Mouse (Mus musculus) kidney, adult 11 months (tissue): ENCODE data around the gene Hkdc1.
"Not testable (repeated sequence)": the region's sequence is repeated elsewhere in the genome, so short reads cannot be mapped to it uniquely, and the experiment has no call there.

ENCODE experiments used
- DNase-seq: peaks from one replicate; pipeline ENCODE4 v3.0.0; 2022

Gene Hkdc1

DNA sequence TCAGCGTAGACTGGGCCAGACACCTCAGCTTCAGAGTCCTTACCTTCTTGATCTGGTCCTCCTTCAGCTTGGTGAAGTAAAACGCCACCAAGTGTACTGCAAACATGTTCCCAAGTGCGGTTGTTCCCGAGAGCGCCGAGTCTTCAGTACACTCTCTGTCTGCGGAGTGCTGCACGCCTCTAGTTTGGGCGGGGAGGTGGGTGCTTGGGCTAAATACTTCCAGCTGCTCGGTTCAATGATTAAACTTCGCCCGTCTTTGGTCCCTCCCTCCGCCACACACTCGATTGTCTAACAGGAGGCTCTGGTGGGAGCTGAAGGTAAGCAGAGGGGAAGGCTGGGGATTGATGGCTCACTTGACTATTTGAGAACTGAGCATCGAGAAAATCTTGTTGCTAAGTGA, at the start of gene Hkdc1:
TSS of gene Hkdc1 (minus strand) at position 237 of the 400 bp plus-strand sequence.
- DNase-seq: peak; percentile 25

DNA sequence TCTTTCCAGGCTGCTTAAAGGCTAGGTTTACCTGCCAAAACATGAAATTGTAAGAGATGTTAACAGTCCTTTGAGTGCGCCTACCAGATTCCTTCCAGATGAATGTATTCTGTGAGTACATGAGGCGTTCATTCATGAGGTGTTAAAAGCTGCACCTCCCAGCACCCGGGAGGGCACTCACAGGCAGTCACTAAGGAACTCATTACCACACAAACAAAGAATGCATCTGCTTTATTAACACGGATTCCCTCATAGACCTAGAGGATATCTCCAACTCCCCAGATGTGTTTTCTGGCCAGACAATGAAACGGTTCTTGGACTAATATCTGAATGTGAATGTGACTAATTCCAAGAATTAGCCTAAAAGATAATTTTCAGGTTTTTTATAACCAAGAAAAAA, 48.8 kb upstream of the Hkdc1 start:
- no peak for DNase-seq

DNA sequence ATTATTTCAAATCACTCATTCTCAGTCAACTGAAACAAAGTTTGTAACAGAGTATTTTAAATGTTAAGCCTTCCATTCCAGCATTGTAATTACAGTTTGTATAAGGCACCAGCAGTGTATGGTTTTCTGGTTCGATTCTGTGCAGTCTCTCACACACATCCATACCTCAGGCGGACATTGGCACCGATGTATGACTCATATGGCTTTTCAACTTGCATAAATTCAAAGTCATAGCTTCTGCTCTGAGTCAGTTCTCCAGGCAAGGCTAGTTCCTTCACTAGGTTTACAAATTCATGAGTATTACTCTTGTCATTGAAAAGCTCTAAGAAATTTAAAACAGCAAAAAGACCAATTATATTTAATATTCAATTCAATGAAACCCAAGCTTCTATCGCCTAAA, 47.4 kb upstream of the Hkdc1 start:
- DNase-seq: no peak

DNA sequence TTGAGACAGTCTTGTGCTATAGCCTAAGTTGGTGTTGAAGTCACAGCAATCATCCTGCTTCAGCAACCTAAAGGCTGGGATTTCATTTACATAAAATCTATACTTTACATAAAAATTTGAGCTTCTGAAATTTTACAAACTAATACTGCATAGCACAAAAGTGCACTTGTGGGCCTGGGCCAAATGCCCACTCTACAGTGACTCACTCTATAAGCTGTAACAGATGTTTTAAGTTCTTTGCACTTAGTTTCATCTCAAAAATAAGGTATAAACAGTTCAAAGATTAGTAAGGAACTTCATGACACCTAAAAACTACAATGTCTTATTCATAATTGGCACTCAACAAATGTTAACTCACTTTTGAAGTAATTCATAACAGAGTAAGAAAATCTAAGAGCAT, 39.0 kb upstream of the Hkdc1 start:
- no peak for DNase-seq

DNA sequence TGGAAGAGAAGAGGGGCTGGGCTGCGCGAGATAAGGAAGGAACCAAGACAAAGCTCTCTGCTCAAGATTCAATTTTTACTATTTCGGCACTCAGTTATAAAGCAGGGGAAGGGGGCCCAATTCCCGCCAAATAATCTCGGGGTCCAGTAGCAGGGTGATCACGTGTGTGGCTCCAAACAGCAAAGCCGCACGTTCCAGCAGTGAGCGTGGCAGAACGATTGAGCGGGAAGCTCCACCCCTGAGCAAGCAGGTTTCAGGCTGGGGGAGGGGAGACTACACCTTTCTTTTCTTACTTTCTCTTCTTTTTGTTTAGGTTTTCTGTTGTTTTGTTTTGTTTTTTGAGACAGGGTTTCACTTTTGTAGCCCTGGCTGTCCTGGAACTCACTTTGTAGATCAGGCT, 29.7 kb upstream of the Hkdc1 start:
- not testable (repeated sequence) for DNase-seq

DNA sequence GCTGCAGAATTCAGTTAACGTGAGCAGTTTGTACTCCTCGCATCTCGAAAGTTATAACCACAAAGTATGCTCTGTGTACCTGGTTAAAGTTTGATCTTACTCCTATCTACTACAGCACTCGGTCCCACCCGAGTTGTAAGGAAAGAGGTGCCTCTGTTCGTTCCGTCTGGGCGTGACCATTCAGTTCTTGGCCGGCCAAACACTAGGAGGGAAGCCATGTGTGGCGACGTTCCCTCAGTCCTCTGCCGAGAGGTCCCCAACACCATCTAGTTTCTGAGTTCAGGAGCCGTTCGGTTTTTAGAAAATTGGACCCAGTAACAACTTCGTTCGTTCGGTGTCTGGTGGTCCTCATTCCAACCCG, 28.0 kb upstream of the Hkdc1 start:
- DNase-seq: no peak

DNA sequence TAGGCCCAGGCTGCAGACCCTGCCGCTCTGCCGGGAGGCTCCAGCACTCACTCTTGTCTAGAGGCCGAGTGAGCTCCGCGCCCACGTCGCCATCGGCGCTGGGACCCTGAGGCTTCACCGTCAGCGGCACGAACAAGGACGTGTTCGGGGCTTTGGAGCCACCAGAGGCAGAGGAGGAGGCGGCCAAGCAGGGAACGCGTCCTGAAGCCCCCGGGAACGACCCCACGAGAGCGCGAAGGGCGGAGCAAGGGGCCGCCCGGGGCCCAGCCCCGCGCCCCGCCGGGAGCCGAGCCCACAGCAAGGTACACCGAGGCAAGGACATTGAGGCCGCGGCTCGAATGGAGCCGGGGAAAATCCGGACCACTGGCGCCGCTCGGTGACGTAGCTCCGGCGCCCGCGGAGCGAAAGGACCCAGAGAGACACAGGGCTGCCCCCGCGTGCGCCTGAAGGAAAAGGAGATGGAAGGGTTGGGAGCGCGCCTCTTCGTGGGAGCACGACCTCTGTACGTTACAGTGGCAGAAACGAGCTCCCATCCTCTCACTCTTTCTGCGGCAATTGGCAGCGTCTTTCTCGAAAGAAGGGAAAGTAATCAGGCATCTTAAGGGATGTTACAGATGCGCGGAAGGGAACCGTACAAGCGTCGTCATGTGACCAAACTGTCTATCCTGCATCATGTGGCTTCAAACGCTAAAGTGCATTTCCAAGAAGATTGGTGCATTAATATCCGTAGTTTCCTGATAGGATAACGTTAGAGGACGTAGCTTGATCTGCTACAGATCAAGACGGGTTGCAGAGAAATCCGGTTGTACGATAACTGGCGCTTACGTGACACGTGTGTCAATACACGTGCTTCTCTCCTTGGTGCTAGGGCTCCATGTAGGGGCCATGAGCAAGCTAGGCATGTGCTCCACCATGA, 27.3 kb upstream of the Hkdc1 start, which contains the start of the genes 4930507D05Rik and Supv3l1:
TSS of gene 4930507D05Rik (plus strand) at position 126 of the 916 bp plus-strand sequence.
TSS of gene Supv3l1 (minus strand) at position 375 of the 916 bp plus-strand sequence.
- DNase-seq: peak; percentile 87

DNA sequence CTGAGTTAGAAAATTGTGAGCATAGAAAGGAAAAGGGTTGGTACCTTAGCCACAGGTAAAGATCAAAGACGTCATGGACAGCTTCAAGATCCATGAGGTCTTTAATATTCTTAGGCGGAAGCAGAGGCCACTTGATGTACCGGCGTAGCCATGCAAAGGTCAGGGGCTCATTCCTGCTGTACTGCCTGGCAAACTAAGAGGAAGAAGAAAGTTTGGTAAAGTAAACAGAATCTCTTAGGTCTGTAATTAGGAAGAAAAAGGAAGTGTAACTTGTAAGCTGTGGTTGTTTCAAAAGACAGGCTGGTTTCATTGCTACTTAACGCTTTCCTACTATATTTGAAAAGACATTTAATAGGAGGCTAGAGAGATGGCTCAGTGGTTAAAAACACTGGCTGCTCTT, 8.1 kb upstream of the Hkdc1 start:
- no peak for DNase-seq

DNA sequence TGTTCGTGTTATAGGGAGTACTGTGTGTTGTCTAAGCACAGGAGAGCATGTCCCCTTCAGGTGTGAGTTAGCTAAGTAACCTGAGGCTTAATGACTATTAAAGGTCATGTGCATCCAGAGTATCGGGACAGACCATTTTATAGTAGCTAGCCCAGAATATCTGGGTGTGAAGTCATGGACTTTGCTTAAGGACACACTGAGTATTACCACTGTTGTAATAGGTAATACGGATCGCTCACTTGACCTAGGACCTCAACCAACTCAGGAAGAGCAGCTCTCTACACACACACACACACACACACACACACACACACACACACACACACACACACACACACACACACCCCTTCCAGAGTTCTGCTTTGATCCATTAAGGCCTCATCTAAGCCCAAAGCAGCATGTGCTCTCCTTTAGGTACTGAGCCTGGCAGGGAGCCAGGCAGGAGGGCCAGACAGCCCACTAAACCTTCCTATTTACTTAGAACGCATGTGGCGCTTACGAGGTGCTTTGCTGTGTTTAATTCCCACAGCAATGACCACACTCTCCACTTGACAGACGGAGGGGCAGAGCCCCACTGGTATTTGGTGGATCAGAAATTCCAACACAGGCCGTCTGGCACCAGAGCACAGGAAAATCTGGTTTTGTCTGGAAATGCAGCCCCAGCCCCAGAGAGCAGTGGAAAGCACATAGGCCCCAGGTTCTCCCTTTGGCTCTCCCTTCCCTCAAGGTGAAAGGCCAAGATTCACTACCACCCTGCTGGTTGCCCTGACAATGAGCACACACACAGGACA, 3.0 kb upstream of the Hkdc1 start:
- DNase-seq: peak; percentile 29

DNA sequence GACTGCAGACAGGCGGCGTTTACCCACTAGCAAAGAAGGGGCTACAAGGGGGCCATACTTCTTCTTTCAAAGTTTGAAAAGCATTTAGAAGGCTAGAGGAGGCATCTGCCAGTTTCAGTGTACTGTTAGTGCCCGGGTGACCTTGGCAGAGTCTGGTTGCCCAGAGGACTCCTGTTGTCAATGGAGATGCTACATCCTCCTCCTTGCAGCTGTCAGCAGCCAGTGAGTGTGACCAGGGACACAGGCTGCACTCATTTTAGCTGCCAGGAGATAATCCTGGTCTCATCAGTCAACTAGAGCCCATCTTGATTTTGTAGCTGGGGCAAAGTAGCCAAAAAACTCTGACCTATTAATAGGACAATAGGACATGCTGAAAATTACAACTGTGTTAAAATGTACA, 1.2 kb downstream of the Hkdc1 start:
- no peak for DNase-seq

DNA sequence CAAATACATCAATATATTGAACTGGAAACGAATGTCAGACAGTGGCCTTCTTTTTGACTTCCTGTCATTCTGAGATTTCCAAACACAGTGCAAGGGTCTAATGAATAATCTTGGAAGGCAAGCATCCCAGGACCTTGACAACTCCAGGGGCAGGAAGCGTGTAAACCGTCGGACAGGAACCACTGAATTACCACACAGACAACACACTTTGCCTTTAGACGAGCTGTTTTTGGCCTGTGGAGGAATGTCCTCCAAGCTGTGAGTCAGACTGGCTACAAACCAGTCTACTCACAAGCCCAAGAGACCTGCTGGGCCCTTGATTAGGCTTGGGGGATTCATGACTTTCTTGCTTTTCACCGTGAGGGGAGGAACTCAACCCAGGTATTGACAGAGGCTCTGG, 1.9 kb downstream of the Hkdc1 start:
- DNase-seq: no peak

DNA sequence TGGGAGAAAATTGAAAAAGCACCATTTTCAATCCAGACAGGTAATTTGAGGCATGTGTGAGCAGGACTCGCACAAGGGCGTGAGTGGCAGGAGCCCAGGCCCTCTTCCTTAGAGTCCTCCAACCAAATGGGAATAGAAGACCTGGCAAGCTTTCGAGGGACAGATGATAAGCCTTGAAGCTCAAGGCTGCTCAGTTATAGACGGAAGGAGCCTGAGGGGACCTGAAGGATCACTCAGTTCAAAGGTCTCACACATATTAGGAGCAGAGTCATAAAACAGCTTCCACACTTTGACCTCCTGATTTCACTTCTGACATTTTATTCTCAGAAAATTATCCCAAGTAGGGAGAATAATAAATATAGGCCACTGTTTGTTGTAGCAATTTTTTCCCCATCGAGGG, 2.9 kb downstream of the Hkdc1 start:
- DNase-seq: no peak

DNA sequence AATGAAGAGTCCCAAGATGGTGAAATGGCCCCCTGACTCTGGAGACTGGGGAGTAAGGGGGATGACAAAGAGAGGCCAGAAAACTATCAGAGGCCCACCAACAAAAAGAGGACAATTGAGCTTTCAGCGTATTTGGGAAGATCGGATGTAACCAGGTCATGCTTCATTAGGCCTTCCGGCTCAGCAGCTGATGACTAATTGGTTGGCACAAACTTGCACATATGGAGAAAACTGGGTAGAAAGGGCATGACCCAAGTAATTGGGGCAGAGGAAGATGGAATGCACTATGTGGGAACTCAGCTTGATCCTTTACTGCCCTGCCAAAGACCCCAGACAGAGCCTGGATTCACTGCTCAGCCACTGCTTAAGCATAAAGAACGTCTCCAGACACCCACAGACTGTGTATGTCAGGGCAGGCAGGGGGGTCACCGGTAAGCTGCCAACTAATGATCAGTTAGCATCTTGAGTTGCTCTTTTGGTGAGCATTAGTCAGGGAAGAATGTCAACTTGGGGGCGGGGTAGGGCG, 3.4 kb downstream of the Hkdc1 start:
- DNase-seq: no peak

DNA sequence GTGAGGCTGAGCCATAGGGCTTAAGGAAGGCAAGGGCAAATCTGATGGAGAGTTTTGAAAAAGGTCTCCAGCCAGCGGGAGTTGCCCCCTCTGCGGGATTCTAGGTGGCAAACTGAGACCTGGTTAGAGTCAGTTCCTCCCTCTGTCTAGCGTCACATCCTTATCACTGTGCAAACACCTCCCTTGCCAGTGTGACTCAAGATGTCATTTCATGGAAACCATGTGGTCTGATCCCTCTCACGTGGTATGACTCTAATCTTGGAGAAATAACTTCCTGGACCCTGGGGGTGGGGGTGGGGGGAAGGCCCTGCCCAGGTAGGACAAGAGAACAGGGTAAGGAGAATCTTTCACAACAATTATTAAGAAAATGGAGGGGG, 8.7 kb downstream of the Hkdc1 start:
- no peak for DNase-seq

DNA sequence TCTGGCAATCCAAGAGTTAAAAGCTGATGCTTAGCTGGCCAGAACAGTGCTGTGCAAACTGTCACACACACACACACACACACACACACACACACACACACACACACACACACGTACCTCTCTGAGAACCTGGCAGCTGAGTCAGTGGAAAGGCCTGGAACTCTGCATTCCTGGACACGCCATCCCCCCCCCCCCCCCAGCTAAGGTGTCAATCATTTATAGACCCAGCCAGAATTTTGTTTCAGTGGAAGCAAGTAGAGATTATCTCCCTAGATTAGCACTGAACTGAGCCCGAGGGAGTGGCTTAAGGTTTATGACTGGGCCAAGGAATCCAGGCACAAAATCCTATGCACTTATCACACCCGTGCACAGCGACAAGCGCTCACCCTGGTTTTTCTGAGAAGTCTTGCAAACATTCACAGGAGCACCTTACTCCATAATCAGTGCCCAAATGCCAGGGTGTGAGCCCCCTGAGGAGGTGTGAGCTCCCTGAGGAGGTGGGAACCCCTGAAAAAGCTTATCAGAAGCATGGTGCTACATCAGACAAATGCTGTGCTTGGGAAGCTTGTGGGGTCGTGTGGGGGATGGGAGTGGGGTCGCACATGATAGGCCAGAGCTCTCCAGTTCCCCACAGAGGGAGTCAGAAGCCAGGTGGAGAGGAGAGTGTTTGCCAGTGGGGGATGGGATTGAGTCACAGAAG, 9.2 kb downstream of the Hkdc1 start:
- peak; percentile 55 for DNase-seq

DNA sequence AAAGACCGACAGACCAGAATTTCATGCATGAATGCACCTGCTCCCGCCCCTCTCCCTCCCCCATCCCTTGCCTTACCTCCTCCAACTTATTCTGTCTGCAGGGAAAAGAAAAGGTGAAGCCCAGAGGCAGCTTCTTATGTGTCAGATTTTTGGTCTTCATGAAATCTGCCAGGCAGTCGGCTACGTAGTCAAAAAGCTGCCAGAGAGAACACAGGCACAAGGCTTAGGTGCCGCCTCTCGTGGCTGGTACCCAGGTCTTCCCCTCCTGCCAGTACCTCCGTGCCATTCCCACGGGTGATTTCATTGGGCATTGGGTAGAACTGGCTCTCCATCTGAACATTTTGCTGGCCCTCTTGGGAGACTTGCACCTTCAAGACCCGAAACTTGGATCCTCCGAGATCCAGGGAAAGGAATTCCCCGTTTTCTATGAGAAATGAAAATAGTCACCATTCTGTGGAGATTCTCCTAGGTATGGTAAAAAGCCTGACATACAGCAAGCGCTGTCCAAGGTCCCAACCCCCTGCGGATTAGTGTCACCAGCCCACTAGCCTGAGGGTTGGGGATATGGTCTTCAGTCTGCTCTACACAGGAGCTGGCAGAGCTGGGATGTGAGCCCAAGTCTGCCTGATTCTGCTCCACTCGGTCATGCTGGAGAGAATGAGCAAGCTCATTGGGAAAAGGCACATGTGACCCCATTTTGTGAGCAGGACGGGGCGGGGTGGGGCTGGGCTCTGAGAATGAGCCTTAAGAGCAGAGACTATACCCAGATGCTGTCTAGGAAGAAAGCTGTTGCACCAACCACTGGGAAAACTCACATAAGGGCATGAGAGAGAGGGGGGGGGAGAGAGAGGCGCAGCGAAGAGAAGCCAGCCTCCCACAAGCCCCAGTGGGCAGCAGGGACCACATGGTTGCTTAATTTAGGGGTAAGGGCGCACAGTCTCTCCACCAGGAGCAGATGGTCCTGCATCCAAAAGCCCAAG, 10.6 kb downstream of the Hkdc1 start:
- no peak for DNase-seq

DNA sequence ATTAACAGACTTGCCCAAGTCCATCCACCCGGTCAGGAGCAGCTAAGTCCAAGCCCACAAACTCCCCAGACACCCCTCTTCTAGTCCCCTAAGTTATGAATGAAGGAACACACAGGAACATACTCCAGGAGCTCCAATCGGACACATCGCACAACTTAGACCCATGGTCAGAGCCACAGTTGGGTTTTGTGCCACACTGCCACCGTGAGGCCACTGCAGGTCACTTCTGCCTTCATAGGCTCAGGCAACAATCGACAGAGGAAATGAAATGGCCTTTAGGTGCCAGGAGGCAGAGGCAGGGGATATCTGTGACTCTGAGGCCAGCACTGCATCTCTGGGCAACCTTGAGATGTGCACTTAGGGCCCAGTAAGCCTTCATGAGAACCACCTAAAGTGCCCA, 11.3 kb downstream of the Hkdc1 start:
- DNase-seq: peak; percentile 47

DNA sequence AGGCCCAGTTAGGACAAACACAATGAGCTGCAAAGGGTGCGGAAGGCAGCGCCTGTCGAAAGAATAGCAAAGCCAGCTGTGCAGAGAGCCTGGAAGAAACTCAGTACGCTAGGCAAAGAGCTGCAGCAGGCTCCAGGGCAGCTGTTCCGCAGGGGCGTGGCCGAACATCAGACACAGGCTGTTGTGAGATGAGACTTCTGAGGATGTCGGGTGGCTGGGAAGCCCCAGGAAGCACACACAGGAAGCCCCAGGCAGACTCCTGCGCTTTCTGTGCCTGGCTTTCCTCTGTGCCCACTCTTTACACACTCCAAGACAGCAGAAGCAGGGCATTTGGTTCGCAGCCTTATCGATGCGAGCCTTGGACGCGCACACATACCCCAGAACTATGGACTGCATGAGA, 17.4 kb downstream of the Hkdc1 start:
- DNase-seq: no peak

DNA sequence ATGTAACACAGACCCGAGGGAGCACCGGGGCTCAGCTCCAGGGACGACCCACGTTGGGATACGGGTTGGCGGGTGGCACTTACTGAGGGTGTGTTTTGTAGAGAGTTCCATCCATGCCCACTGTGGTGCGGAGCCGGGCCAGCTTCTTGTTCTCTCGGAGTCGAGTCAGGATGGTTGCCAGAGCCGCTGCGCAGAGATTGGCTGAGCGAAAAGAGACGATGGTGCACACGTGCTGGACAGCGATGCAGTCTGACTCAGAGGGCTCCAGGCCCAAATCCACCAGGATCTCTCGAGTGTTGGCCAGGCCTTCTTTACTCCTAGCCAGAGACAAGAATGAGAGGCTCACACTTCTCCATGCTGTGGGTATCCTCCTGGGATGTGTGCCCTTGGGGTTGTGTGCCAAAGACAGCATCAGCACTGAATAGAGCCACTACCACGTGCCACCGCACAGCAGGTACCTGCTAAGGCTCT, 20.6 kb downstream of the Hkdc1 start:
- no peak for DNase-seq

DNA sequence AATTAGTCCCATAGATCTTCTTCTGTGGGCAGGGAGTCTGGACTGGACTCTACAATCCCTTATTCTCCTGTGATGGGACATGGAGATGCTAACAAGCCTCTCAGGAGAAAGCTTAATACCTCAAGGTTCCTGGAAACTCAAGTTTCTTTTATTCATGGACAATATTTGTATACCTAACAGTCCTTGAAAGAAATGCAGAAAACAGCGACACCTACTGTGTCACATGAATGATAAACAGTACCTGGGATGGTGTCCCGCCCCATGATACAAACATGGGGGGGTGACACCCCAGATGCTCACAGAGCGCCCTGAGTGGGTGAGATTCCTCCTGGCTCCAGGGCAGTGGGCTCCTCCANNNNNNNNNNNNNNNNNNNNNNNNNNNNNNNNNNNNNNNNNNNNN, 39.3 kb downstream of the Hkdc1 start:
- no peak for DNase-seq

DNA sequence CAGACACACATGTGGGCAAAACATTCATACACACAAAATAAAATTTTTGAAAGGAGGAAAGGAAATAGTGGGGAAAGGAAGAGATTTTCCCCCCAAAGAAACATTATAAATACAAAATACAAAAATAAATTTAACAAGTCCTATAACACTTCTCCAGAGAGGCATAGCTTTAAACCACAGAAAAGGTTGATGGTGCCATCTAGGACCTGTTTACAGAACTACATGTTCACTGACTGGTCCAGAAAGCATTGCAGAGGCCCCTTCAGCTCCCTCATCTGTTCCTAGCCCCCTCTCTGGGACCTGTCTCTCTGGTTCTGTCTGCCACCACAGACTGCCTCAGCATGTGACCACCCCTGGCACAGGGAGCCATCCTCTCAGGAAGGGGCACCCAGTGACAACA, 41.4 kb downstream of the Hkdc1 start:
- DNase-seq: no peak

DNA sequence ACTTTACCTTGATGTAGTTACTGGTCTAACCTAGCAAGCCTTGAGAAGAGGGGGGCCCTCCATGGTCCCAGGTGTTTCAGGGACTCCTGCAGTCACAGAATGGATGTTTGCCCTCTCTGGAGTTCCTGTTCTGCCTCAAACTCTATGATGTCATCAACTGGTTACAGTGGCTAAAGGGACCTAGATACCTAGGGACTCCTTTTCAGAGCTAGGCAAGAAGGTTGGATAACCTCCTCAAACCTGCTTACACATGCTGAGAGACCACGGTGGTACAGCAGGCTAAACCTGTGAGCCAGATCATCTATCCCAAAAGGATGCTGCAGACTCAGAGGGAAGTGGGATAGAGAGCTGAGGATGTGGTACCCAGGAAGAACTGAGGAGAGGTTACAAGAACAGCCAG, 42.5 kb downstream of the Hkdc1 start, which contains the start of gene Hk1:
TSS of gene Hk1 (minus strand) at position 101 of the 400 bp plus-strand sequence.
- no peak for DNase-seq
